Mouse (Mus musculus) kidney, embryonic 16.5 days (tissue): ENCODE measurements around the gene Vsig10. TPM values are rescaled to one million over a fixed set of nuclear protein-coding genes. Genes with fewer than 3 reads are reported as not detected.

Source experiments
- ATAC-seq: fragments of 200-750 bp; cut with Nextera tagmentation; 2 replicates; pipeline ENCODE4 v1.8.0; 2017; ENCODE audit warnings: moderate TSS enrichment; ENCODE audit not compliant: low FRiP score, low TSS enrichment
- H3K27ac ChIP-seq: fragments of 300-500 bp; sonication (generic); 2 replicates; pipeline ENCODE4 v1.5.1; 2014; ENCODE audit warnings: low read length
- H3K27me3 ChIP-seq: fragments of 300-500 bp; sonication (generic); 2 replicates; pipeline ENCODE4 v1.6.1; 2014; ENCODE audit warnings: low read length, control low read depth, mixed read lengths; ENCODE audit not compliant: insufficient read depth
- H3K36me3 ChIP-seq: fragments of 300-500 bp; sonication (generic); 2 replicates; pipeline ENCODE4 v1.6.1; 2014; ENCODE audit warnings: low read length, control low read depth, mixed read lengths; ENCODE audit not compliant: insufficient read depth
- H3K4me1 ChIP-seq: fragments of 300-500 bp; sonication (generic); 2 replicates; pipeline ENCODE4 v1.6.1; 2014; ENCODE audit warnings: low read length, control low read depth, mixed read lengths; ENCODE audit not compliant: insufficient read depth
- H3K4me2 ChIP-seq: fragments of 300-500 bp; sonication (generic); replicated peaks from 2 replicates; pipeline ENCODE4 v1.6.1; 2014; ENCODE audit warnings: low read depth, low read length
- H3K4me3 ChIP-seq: fragments of 300-500 bp; sonication (generic); 2 replicates; pipeline ENCODE4 v1.5.1; 2014; ENCODE audit warnings: mild to moderate bottlenecking, low read length
- H3K9ac ChIP-seq: fragments of 300-500 bp; sonication (generic); replicated peaks from 2 replicates; pipeline ENCODE4 v1.6.1; 2014; ENCODE audit warnings: low read length
- H3K9me3 ChIP-seq: fragments of 300-500 bp; sonication (generic); 2 replicates; pipeline ENCODE4 v1.6.1; 2016; ENCODE audit warnings: low read length, control low read depth
- whole genome bisulfite sequencing: fragments of 180-500 bp; shearing (Covaris S2); extraction: QIAGEN DNeasy Blood & Tissue Kit; methylation state at CpG from one replicate; pipeline ENCODE4 v1.1.7; 2014; 5-methylcytosine and 5-hydroxymethylcytosine counted together
- polyA plus RNA-seq: library from polyadenylated mRNA; unstranded; fragments of >200 nt; fragmentation: Nextera tagmentation; extraction: Ambion mirVana; gene quantifications from 2 replicates; pipeline ENCODE4 v1.2.1, GENCODE M21; 2015

Vsig10 gene
- polyA plus RNA-seq, 1 experiment from 2014 or later, result 14.6 TPM

GRCm38 (mm10) chr5:117295011-117295410 lies 23.9 kb upstream of the Vsig10 start:
- Histone ChIP-seq H3K4me3 (no peak overlapping the region), H3K27ac (no peak overlapping the region), H3K4me1 (0 out of 2 replicates have a peak, but pooled peaks cover 3% of the 10 kb centered on the region), H3K36me3 (no peaks in the 10 kb centered on the region), H3K4me2 (no peak overlapping the region), H3K9ac (no peak overlapping the region), H3K9me3 (peaks cover 3% of the 10 kb centered on the region; the same call in 1 of the 2 replicates), H3K27me3 (no peaks in the 10 kb centered on the region)
- ATAC-seq, result no peak
- 75% methylated on average over 8 of the region's 8 CpGs for WGBS

GRCm38 (mm10) chr5:117302899-117303298 lies 16.0 kb upstream of the Vsig10 start:
- Histone ChIP-seq H3K9ac (no peak overlapping the region), H3K4me1 (no peaks in the 10 kb centered on the region), H3K4me3 (no peak overlapping the region), H3K27ac (no peak overlapping the region), H3K4me2 (no peak overlapping the region), H3K27me3 (no peaks in the 10 kb centered on the region), H3K9me3 (no peaks in the 10 kb centered on the region), H3K36me3 (no peaks in the 10 kb centered on the region)
- ATAC-seq, result no peak
- WGBS, result 61% methylated on average over 3 of the region's 3 CpGs

GRCm38 (mm10) chr5:117303691-117304579 lies 14.9 kb upstream of the Vsig10 start:
- no peaks in the 10 kb centered on the region for H3K27me3 ChIP-seq
- no peaks in the 10 kb centered on the region for H3K4me1 ChIP-seq
- no peak overlapping the region for H3K4me3 ChIP-seq
- H3K9me3 ChIP-seq, result no peaks in the 10 kb centered on the region
- no peak overlapping the region for H3K9ac ChIP-seq
- no peak overlapping the region for H3K27ac ChIP-seq
- 65% methylated on average over 18 of the region's 18 CpGs for WGBS
- no peak overlapping the region for H3K4me2 ChIP-seq
- ATAC-seq, result no peak
- H3K36me3 ChIP-seq, result no peaks in the 10 kb centered on the region

GRCm38 (mm10) chr5:117304947-117305346 lies 13.9 kb upstream of the Vsig10 start:
- peak; percentile 12; the same call in 1 of the 2 replicates for ATAC-seq
- no peaks in the 10 kb centered on the region for H3K27me3 ChIP-seq
- H3K4me1 ChIP-seq, result no peaks in the 10 kb centered on the region
- no peak overlapping the region for H3K4me3 ChIP-seq
- H3K9ac ChIP-seq, result no peak overlapping the region
- H3K9me3 ChIP-seq, result no peaks in the 10 kb centered on the region
- 59% methylated on average over 7 of the region's 7 CpGs for WGBS
- no peak overlapping the region for H3K27ac ChIP-seq
- no peak overlapping the region for H3K4me2 ChIP-seq
- no peaks in the 10 kb centered on the region for H3K36me3 ChIP-seq

GRCm38 (mm10) chr5:117305754-117306153 lies 13.1 kb upstream of the Vsig10 start:
- H3K4me1 ChIP-seq, result no peaks in the 10 kb centered on the region
- no peaks in the 10 kb centered on the region for H3K36me3 ChIP-seq
- no peak for ATAC-seq
- 89% methylated on average over 5 of the region's 5 CpGs for WGBS
- H3K27ac ChIP-seq, result no peak overlapping the region
- H3K9me3 ChIP-seq, result no peaks in the 10 kb centered on the region
- no peak overlapping the region for H3K4me2 ChIP-seq
- H3K27me3 ChIP-seq, result no peaks in the 10 kb centered on the region
- no peak overlapping the region for H3K9ac ChIP-seq
- H3K4me3 ChIP-seq, result no peak overlapping the region

GRCm38 (mm10) chr5:117306826-117307225 lies 12.1 kb upstream of the Vsig10 start:
- 92% methylated on average over 2 of the region's 2 CpGs for WGBS
- H3K27me3 ChIP-seq, result no peaks in the 10 kb centered on the region

GRCm38 (mm10) chr5:117307699-117308098 lies 11.2 kb upstream of the Vsig10 start:
- WGBS, result 34% methylated on average over 11 of the region's 11 CpGs
- H3K27me3 ChIP-seq, result no peaks in the 10 kb centered on the region
- ATAC-seq, result peak; percentile 54; the same call in 1 of the 2 replicates

More at GRCm38 (mm10) chr5:117306826-117307225, 12.1 kb upstream of the Vsig10 start:
- H3K27ac ChIP-seq, result no peak overlapping the region
- H3K4me3 ChIP-seq, result no peak overlapping the region
- H3K4me1 ChIP-seq, result no peaks in the 10 kb centered on the region
- H3K9ac ChIP-seq, result no peak overlapping the region
- H3K9me3 ChIP-seq, result no peaks in the 10 kb centered on the region
- H3K4me2 ChIP-seq, result no peak overlapping the region
- ATAC-seq, result no peak
- H3K36me3 ChIP-seq, result no peaks in the 10 kb centered on the region

GRCm38 (mm10) chr5:117313420-117313819 lies 5.5 kb upstream of the Vsig10 start:
- ATAC-seq, result peak; percentile 50; the same call in 1 of the 2 replicates
- no peaks in the 10 kb centered on the region for H3K27me3 ChIP-seq
- H3K36me3 ChIP-seq, result no peaks in the 10 kb centered on the region
- peak overlapping the region; percentile 43 for H3K4me3 ChIP-seq
- H3K9ac ChIP-seq, result peak overlapping the region; percentile 50
- peak overlapping the region; percentile 57 for H3K4me2 ChIP-seq
- no peaks in the 10 kb centered on the region for H3K9me3 ChIP-seq
- peak overlapping the region; percentile 36; the same call in 1 of the 2 replicates for H3K27ac ChIP-seq
- H3K4me1 ChIP-seq, result peaks cover 13% of the 10 kb centered on the region
- 17% methylated on average over 14 of the region's 14 CpGs for WGBS

More at GRCm38 (mm10) chr5:117307699-117308098, 11.2 kb upstream of the Vsig10 start:
- H3K4me1 ChIP-seq, result no peaks in the 10 kb centered on the region
- H3K36me3 ChIP-seq, result no peaks in the 10 kb centered on the region
- H3K27ac ChIP-seq, result no peak overlapping the region
- H3K9ac ChIP-seq, result no peak overlapping the region
- no peaks in the 10 kb centered on the region for H3K9me3 ChIP-seq
- no peak overlapping the region for H3K4me2 ChIP-seq
- no peak overlapping the region for H3K4me3 ChIP-seq

- Histone ChIP-seq H3K9ac (peak overlapping the region; percentile 50), H3K36me3 (no peaks in the 10 kb centered on the region), H3K4me1 (peaks cover 14% of the 10 kb centered on the region), H3K4me3 (peak overlapping the region; percentile 43), H3K4me2 (peak overlapping the region; percentile 57), H3K9me3 (no peaks in the 10 kb centered on the region), H3K27me3 (no peaks in the 10 kb centered on the region), H3K27ac (peak overlapping the region; percentile 36; the same call in 1 of the 2 replicates)
- WGBS, result 33% methylated on average over 10 of the region's 10 CpGs
- ATAC-seq, result 0 out of 2 replicates have a peak, but pooled peaks have one; percentile 28
These were observed 5.0 kb upstream of the Vsig10 start for GRCm38 (mm10) chr5:117313909-117314308.
